Mouse (Mus musculus): Measurements from ENCODE around the gene AB124611. TPM values are rescaled to one million over a fixed set of nuclear protein-coding genes. Genes with fewer than 3 reads are reported as not detected.

AB124611 gene
- polyA plus RNA-seq, 2 experiments: 2.3 to 2.9 TPM

GRCm38 (mm10) chr9:21575253-21575652, 49.3 kb downstream of the AB124611 start:
- Histone ChIP-seq H3K9ac (ENCODE audit: low read depth, low read length, severe bottlenecking) (no peak overlapping the region), H3K27me3 (ENCODE audit: control insufficient read depth, insufficient read depth, low read length) (no peaks in the 10 kb centered on the region), H3K9me3 (ENCODE audit: control insufficient read depth, low read length) (no peaks in the 10 kb centered on the region), H3K4me3 (replicated peaks; ENCODE audit: low read length) (no peak overlapping the region), H3K36me3 (ENCODE audit: control insufficient read depth, insufficient read depth, low read length) (peaks cover 94% of the 10 kb centered on the region), H3K27ac (replicated peaks; ENCODE audit: low read depth, low read length) (no peak overlapping the region), H3K4me1 (ENCODE audit: control insufficient read depth, insufficient read depth, low read length) (no peaks in the 10 kb centered on the region), H3K4me2 (replicated peaks; ENCODE audit: low read depth, low read length, severe bottlenecking) (no peak overlapping the region)
- no peak for ATAC-seq (ENCODE audit: low FRiP score, low read depth)
- no peak for DNase-seq (ENCODE audit: low spot score)
- 94% methylated on average over 10 of the region's 10 CpGs for WGBS
- TF ChIP-seq POLR2A (IDR thresholded peaks at IDR 0.05; ENCODE audit: borderline replicate concordance, extremely low read depth, insufficient read depth, insufficient read length): no peak

- WGBS: 100% methylated on average over 1 of the region's 1 CpGs
- Histone ChIP-seq H3K4me1 (ENCODE audit: control insufficient read depth, insufficient read depth, low read length) (no peaks in the 10 kb centered on the region), H3K4me3 (replicated peaks; ENCODE audit: low read length) (no peak overlapping the region), H3K36me3 (ENCODE audit: control insufficient read depth, insufficient read depth, low read length) (peaks cover 95% of the 10 kb centered on the region), H3K4me2 (replicated peaks; ENCODE audit: low read depth, low read length, severe bottlenecking) (no peak overlapping the region), H3K27ac (replicated peaks; ENCODE audit: low read depth, low read length) (no peak overlapping the region), H3K9me3 (ENCODE audit: control insufficient read depth, low read length) (no peaks in the 10 kb centered on the region), H3K9ac (ENCODE audit: low read depth, low read length, severe bottlenecking) (no peak overlapping the region), H3K27me3 (ENCODE audit: control insufficient read depth, insufficient read depth, low read length) (no peaks in the 10 kb centered on the region)
- ATAC-seq (ENCODE audit: low FRiP score, low read depth) (no peak), DNase-seq (ENCODE audit: low spot score) (no peak)
- TF ChIP-seq POLR2A (IDR thresholded peaks at IDR 0.05; ENCODE audit: borderline replicate concordance, extremely low read depth, insufficient read depth, insufficient read length): no peak
Observed at GRCm38 (mm10) chr9:21576286-21576685, 50.3 kb downstream of the AB124611 start.

- Histone ChIP-seq H3K9ac (ENCODE audit: low read depth, low read length, severe bottlenecking) (no peak overlapping the region), H3K27me3 (ENCODE audit: control insufficient read depth, insufficient read depth, low read length) (no peaks in the 10 kb centered on the region), H3K4me1 (ENCODE audit: control insufficient read depth, insufficient read depth, low read length) (no peaks in the 10 kb centered on the region), H3K4me2 (replicated peaks; ENCODE audit: low read depth, low read length, severe bottlenecking) (no peak overlapping the region), H3K4me3 (replicated peaks; ENCODE audit: low read length) (no peak overlapping the region), H3K27ac (replicated peaks; ENCODE audit: low read depth, low read length) (no peak overlapping the region), H3K9me3 (ENCODE audit: control insufficient read depth, low read length) (no peaks in the 10 kb centered on the region), H3K36me3 (ENCODE audit: control insufficient read depth, insufficient read depth, low read length) (peaks cover 96% of the 10 kb centered on the region)
- ATAC-seq (ENCODE audit: low FRiP score, low read depth): no peak
- no peak for TF ChIP-seq POLR2A (IDR thresholded peaks at IDR 0.05; ENCODE audit: borderline replicate concordance, extremely low read depth, insufficient read depth, insufficient read length)
- 81% methylated on average over 3 of the region's 3 CpGs for WGBS
- no peak for DNase-seq (ENCODE audit: low spot score)
Observed at GRCm38 (mm10) chr9:21578226-21578625, 52.2 kb downstream of the AB124611 start.

GRCm38 (mm10) chr9:21585401-21585800, 59.4 kb downstream of the AB124611 start:
- Histone ChIP-seq H3K36me3 (ENCODE audit: control insufficient read depth, insufficient read depth, low read length) (peaks cover 94% of the 10 kb centered on the region), H3K27me3 (ENCODE audit: control insufficient read depth, insufficient read depth, low read length) (no peaks in the 10 kb centered on the region), H3K27ac (replicated peaks; ENCODE audit: low read depth, low read length) (no peak overlapping the region), H3K4me3 (replicated peaks; ENCODE audit: low read length) (no peak overlapping the region), H3K9me3 (ENCODE audit: control insufficient read depth, low read length) (no peaks in the 10 kb centered on the region), H3K9ac (ENCODE audit: low read depth, low read length, severe bottlenecking) (no peak overlapping the region), H3K4me2 (replicated peaks; ENCODE audit: low read depth, low read length, severe bottlenecking) (no peak overlapping the region), H3K4me1 (ENCODE audit: control insufficient read depth, insufficient read depth, low read length) (no peaks in the 10 kb centered on the region)
- DNase-seq (ENCODE audit: low spot score) (no peak), ATAC-seq (ENCODE audit: low FRiP score, low read depth) (no peak)
- WGBS: 87% methylated on average over 1 of the region's 1 CpGs
- no peak for TF ChIP-seq POLR2A (IDR thresholded peaks at IDR 0.05; ENCODE audit: borderline replicate concordance, extremely low read depth, insufficient read depth, insufficient read length)

GRCm38 (mm10) chr9:21587678-21588349, 61.8 kb downstream of the AB124611 start:
- TF ChIP-seq POLR2A (IDR thresholded peaks at IDR 0.05; ENCODE audit: borderline replicate concordance, extremely low read depth, insufficient read depth, insufficient read length): no peak
- 88% methylated on average over 23 of the region's 23 CpGs for WGBS
- no peak for DNase-seq (ENCODE audit: low spot score)
- Histone ChIP-seq H3K36me3 (ENCODE audit: control insufficient read depth, insufficient read depth, low read length) (peaks cover 76% of the 10 kb centered on the region), H3K27me3 (ENCODE audit: control insufficient read depth, insufficient read depth, low read length) (no peaks in the 10 kb centered on the region), H3K9ac (ENCODE audit: low read depth, low read length, severe bottlenecking) (no peak overlapping the region), H3K27ac (replicated peaks; ENCODE audit: low read depth, low read length) (no peak overlapping the region), H3K4me3 (replicated peaks; ENCODE audit: low read length) (no peak overlapping the region), H3K4me2 (replicated peaks; ENCODE audit: low read depth, low read length, severe bottlenecking) (no peak overlapping the region), H3K4me1 (ENCODE audit: control insufficient read depth, insufficient read depth, low read length) (peaks cover 7% of the 10 kb centered on the region; the same call in 1 of the 2 replicates), H3K9me3 (ENCODE audit: control insufficient read depth, low read length) (no peaks in the 10 kb centered on the region)
- ATAC-seq (ENCODE audit: low FRiP score, low read depth): no peak

All from limb, embryonic 14.5 days (tissue).